Mouse (Mus musculus) macrophage (primary cell): ENCODE results near the gene Olfr1301. TPM values are rescaled to one million over a fixed set of nuclear protein-coding genes. Genes with fewer than 3 reads are reported as not detected.

ENCODE experiments used
- H3K27ac ChIP-seq: fragments of 350-480 bp; formaldehyde crosslinking; 2 replicates; pipeline ENCODE4 v1.9.0; 2021
- H3K36me3 ChIP-seq: fragments of 350-480 bp; formaldehyde crosslinking; 2 replicates; pipeline ENCODE4 v1.9.0; 2021; ENCODE audit errors: inconsistent target
- H3K4me3 ChIP-seq: fragments of 350-480 bp; formaldehyde crosslinking; 2 replicates; pipeline ENCODE4 v1.9.0; 2021; ENCODE audit errors: inconsistent target
- H3K79me2 ChIP-seq: fragments of 350-480 bp; formaldehyde crosslinking; 2 replicates; pipeline ENCODE4 v1.9.0; 2021; ENCODE audit errors: inconsistent target
- WGBS: methylation state at CpG from one replicate; pipeline ENCODE4 v1.1.7; 2026; ENCODE audit warnings: inconsistent platforms; ENCODE audit not compliant: missing documents; 5-methylcytosine and 5-hydroxymethylcytosine counted together
- polyA plus RNA-seq: library from polyadenylated mRNA; stranded (reverse); fragments of 250-400 nt; gene quantifications from 3 replicates; pipeline ENCODE4 v1.2.4, GENCODE M21; 2018; ENCODE audit warnings: inconsistent platforms
- total RNA-seq, 78 experiments: library from RNA; depleted of rRNA; stranded (reverse); fragments of 250-400 nt; gene quantifications; 1 replicate in 9 of 78; 2 replicates in 24 of 78; 3 replicates in 43 of 78; 4 replicates in 2 of 78; pipeline ENCODE4 v1.2.4; 2018; ENCODE audit warnings: inconsistent platforms in 56 of 78

The Olfr1301 gene
- not detected for total RNA-seq (2018; cell fraction: chromatin; rRNA removed)
- not detected for total RNA-seq (2018; cell fraction: cytosol; rRNA removed)
- total RNA-seq (2018; cell fraction: nucleus; rRNA removed), result not detected
- polyA plus RNA-seq, result not detected in 3 replicates

- Histone ChIP-seq H3K79me2 (no peaks in the 10 kb centered on the region), H3K4me3 (no peak within 1 kb of the TSS), H3K36me3 (no peaks in the 10 kb centered on the region), H3K27ac (no peak within 1 kb of the TSS)
- 85% methylated on average over 3 of the region's 3 CpGs for WGBS
Observed at GRCm38 (mm10) chr2:111750706-111751105, at the start of gene Olfr1301. Gene Olfr1301, plus strand, starts transcription at chr2:111751006.

GRCm38 (mm10) chr2:111726739-111727138, 24.1 kb upstream of the Olfr1301 start:
- no peak overlapping the region for H3K4me3 ChIP-seq
- H3K27ac ChIP-seq, result no peak overlapping the region
- no peaks in the 10 kb centered on the region for H3K79me2 ChIP-seq
- no peaks in the 10 kb centered on the region for H3K36me3 ChIP-seq

GRCm38 (mm10) chr2:111777129-111777528, 26.3 kb downstream of the Olfr1301 start, which contains the start of gene Olfr1302:
Gene Olfr1302, plus strand, starts transcription at chr2:111777429.
- WGBS, result 78% methylated on average over 2 of the region's 2 CpGs
- Histone ChIP-seq H3K4me3 (no peak within 1 kb of the TSS), H3K36me3 (no peaks in the 10 kb centered on the region), H3K79me2 (no peaks in the 10 kb centered on the region), H3K27ac (no peak within 1 kb of the TSS)

Other genes with a start within 250 kb of the Olfr1301 start
- gene Olfr1293-ps, start 225.8 kb upstream of the Olfr1301 start, polyA plus RNA-seq, result not detected in 3 replicates
- not detected in 3 replicates for gene Olfr1294, start 210.7 kb upstream of the Olfr1301 start, polyA plus RNA-seq
- not detected in 3 replicates for gene Olfr1295, start 181.3 kb upstream of the Olfr1301 start, polyA plus RNA-seq
- not detected in 3 replicates for gene Olfr1297, start 124.5 kb upstream of the Olfr1301 start, polyA plus RNA-seq
- not detected in 3 replicates for gene Olfr1298, start 101.8 kb upstream of the Olfr1301 start, polyA plus RNA-seq
- not detected in 3 replicates for gene Olfr1299, start 89.6 kb upstream of the Olfr1301 start, polyA plus RNA-seq
- not detected in 3 replicates for gene Olfr1302, start 26.4 kb downstream of the Olfr1301 start, polyA plus RNA-seq
- not detected in 3 replicates for gene Olfr1303, start 69.3 kb downstream of the Olfr1301 start, polyA plus RNA-seq
- not detected in 3 replicates for gene Olfr1305, start 126.1 kb downstream of the Olfr1301 start, polyA plus RNA-seq
- gene Olfr1306, start 165.3 kb downstream of the Olfr1301 start, polyA plus RNA-seq, result not detected in 3 replicates
- gene Olfr1307, start 198.4 kb downstream of the Olfr1301 start, polyA plus RNA-seq, result not detected in 3 replicates
- gene Olfr1308, start 213.9 kb downstream of the Olfr1301 start, polyA plus RNA-seq, result not detected in 3 replicates
- gene Olfr1309, start 239.3 kb downstream of the Olfr1301 start, polyA plus RNA-seq, result not detected in 3 replicates